Mouse (Mus musculus) neural tube, embryonic 13.5 days (tissue): ENCODE measurements around the gene Olfr523. TPM values are rescaled to one million over a fixed set of nuclear protein-coding genes. Genes with fewer than 3 reads are reported as not detected.

Experiments
- ATAC-seq: fragments of 200-750 bp; cut with Nextera tagmentation; 2 replicates; pipeline ENCODE4 v1.8.0; 2017; ENCODE audit warnings: low read depth, mild to moderate bottlenecking, moderate TSS enrichment, moderate library complexity
- H3K27ac ChIP-seq: fragments of 300-500 bp; sonication (generic); replicated peaks from 2 replicates; pipeline ENCODE4 v1.5.1; 2015; ENCODE audit warnings: moderate library complexity, mild to moderate bottlenecking, inconsistent platforms
- H3K27me3 ChIP-seq: fragments of 300-500 bp; sonication (generic); 2 replicates; pipeline ENCODE4 v1.6.1; 2015; ENCODE audit warnings: mild to moderate bottlenecking, inconsistent platforms
- H3K36me3 ChIP-seq: fragments of 300-500 bp; sonication (generic); 2 replicates; pipeline ENCODE4 v1.6.1; 2015; ENCODE audit warnings: mild to moderate bottlenecking, inconsistent platforms
- H3K4me1 ChIP-seq: fragments of 300-500 bp; sonication (generic); replicated peaks from 2 replicates; pipeline ENCODE4 v1.6.1; 2015; ENCODE audit warnings: inconsistent platforms
- H3K4me2 ChIP-seq: fragments of 300-500 bp; sonication (generic); 2 replicates; pipeline ENCODE4 v1.6.1; 2015; ENCODE audit warnings: inconsistent platforms, mild to moderate bottlenecking, moderate library complexity
- H3K4me3 ChIP-seq: fragments of 300-500 bp; sonication (generic); 2 replicates; pipeline ENCODE4 v1.5.1; 2015; ENCODE audit warnings: mild to moderate bottlenecking, inconsistent platforms
- H3K9ac ChIP-seq: fragments of 300-500 bp; sonication (generic); 2 replicates; pipeline ENCODE4 v1.6.1; 2015; ENCODE audit warnings: moderate library complexity, mild to moderate bottlenecking, inconsistent platforms
- H3K9me3 ChIP-seq: fragments of 300-500 bp; sonication (generic); 2 replicates; pipeline ENCODE4 v1.6.1; 2016; ENCODE audit warnings: inconsistent platforms
- WGBS: fragments of 180-500 bp; shearing (Covaris S2); methylation state at CpG from one replicate; pipeline ENCODE4 v1.1.7; 2015; 5-methylcytosine and 5-hydroxymethylcytosine counted together
- polyA plus RNA-seq: library from polyadenylated mRNA; unstranded; fragments of >200 nt; fragmentation: Nextera tagmentation; extraction: Ambion mirVana; gene quantifications from 2 replicates; pipeline ENCODE4 v1.2.1, GENCODE M21; 2015

Olfr523 gene
- polyA plus RNA-seq, 1 experiment from 2014 or later: not detected

- Histone ChIP-seq H3K4me3 (no peak overlapping the region), H3K4me1 (no peaks in the 10 kb centered on the region), H3K27ac (no peak overlapping the region), H3K9ac (no peak overlapping the region), H3K4me2 (no peak overlapping the region), H3K9me3 (no peaks in the 10 kb centered on the region), H3K36me3 (no peaks in the 10 kb centered on the region), H3K27me3 (no peaks in the 10 kb centered on the region)
- WGBS: 82% methylated on average over 8 of the region's 8 CpGs
- no peak for ATAC-seq
Observed at GRCm38 (mm10) chr7:140208153-140208552, 35.1 kb downstream of the Olfr523 start.

- no peaks in the 10 kb centered on the region for H3K27me3 ChIP-seq
- WGBS: 87% methylated on average over 3 of the region's 3 CpGs
- no peaks in the 10 kb centered on the region for H3K9me3 ChIP-seq
- no peak overlapping the region for H3K4me3 ChIP-seq
- H3K27ac ChIP-seq: no peak overlapping the region
- H3K4me2 ChIP-seq: no peak overlapping the region
- H3K4me1 ChIP-seq: no peaks in the 10 kb centered on the region
- no peak for ATAC-seq
- no peaks in the 10 kb centered on the region for H3K36me3 ChIP-seq
- no peak overlapping the region for H3K9ac ChIP-seq
Observed at GRCm38 (mm10) chr7:140208677-140209076, 35.7 kb downstream of the Olfr523 start.

- Histone ChIP-seq H3K4me3 (no peak overlapping the region), H3K4me2 (no peak overlapping the region), H3K4me1 (no peaks in the 10 kb centered on the region), H3K36me3 (no peaks in the 10 kb centered on the region), H3K27me3 (no peaks in the 10 kb centered on the region), H3K9ac (no peak overlapping the region), H3K27ac (no peak overlapping the region), H3K9me3 (no peaks in the 10 kb centered on the region)
- 87% methylated on average over 5 of the region's 5 CpGs for WGBS
- ATAC-seq: no peak
Observed at GRCm38 (mm10) chr7:140213841-140214240, 40.8 kb downstream of the Olfr523 start.

GRCm38 (mm10) chr7:140217967-140218366 lies 45.0 kb downstream of the Olfr523 start, which contains the start of gene Cd163l1:
Gene Cd163l1 (plus strand): TSS chr7:140218267.
- ATAC-seq: no peak

GRCm38 (mm10) chr7:140219268-140219667 lies 46.3 kb downstream of the Olfr523 start:
- Histone ChIP-seq H3K4me1 (no peaks in the 10 kb centered on the region), H3K4me2 (no peak overlapping the region), H3K9ac (no peak overlapping the region), H3K4me3 (no peak overlapping the region), H3K9me3 (no peaks in the 10 kb centered on the region), H3K27me3 (no peaks in the 10 kb centered on the region), H3K36me3 (no peaks in the 10 kb centered on the region), H3K27ac (no peak overlapping the region)
- 20% methylated on average over 1 of the region's 1 CpGs for WGBS
- no peak for ATAC-seq

More at GRCm38 (mm10) chr7:140217967-140218366, 45.0 kb downstream of the Olfr523 start, which contains the start of gene Cd163l1:
- H3K9me3 ChIP-seq: no peaks in the 10 kb centered on the region
- H3K4me2 ChIP-seq: no peak within 1 kb of the TSS
- no peak within 1 kb of the TSS for H3K9ac ChIP-seq
- H3K4me1 ChIP-seq: no peaks in the 10 kb centered on the region
- H3K27me3 ChIP-seq: no peaks in the 10 kb centered on the region
- no peak within 1 kb of the TSS for H3K4me3 ChIP-seq
- no peaks in the 10 kb centered on the region for H3K36me3 ChIP-seq
- no peak within 1 kb of the TSS for H3K27ac ChIP-seq
- 92% methylated on average over 2 of the region's 2 CpGs for WGBS

- no peaks in the 10 kb centered on the region for H3K9me3 ChIP-seq
- no peak overlapping the region for H3K9ac ChIP-seq
- H3K4me2 ChIP-seq: no peak overlapping the region
- H3K36me3 ChIP-seq: no peaks in the 10 kb centered on the region
- H3K4me3 ChIP-seq: no peak overlapping the region
- H3K27ac ChIP-seq: no peak overlapping the region
- no peaks in the 10 kb centered on the region for H3K27me3 ChIP-seq
- ATAC-seq: no peak
- WGBS: 82% methylated on average over 4 of the region's 4 CpGs
- no peaks in the 10 kb centered on the region for H3K4me1 ChIP-seq
Observed at GRCm38 (mm10) chr7:140220375-140220774, 47.4 kb downstream of the Olfr523 start.

- no peak overlapping the region for H3K4me2 ChIP-seq
- no peak for ATAC-seq
- no peaks in the 10 kb centered on the region for H3K4me1 ChIP-seq
- H3K36me3 ChIP-seq: no peaks in the 10 kb centered on the region
- H3K9ac ChIP-seq: no peak overlapping the region
- WGBS: 86% methylated on average over 13 of the region's 13 CpGs
- H3K27me3 ChIP-seq: no peaks in the 10 kb centered on the region
- H3K27ac ChIP-seq: no peak overlapping the region
- H3K4me3 ChIP-seq: no peak overlapping the region
- no peaks in the 10 kb centered on the region for H3K9me3 ChIP-seq
Observed at GRCm38 (mm10) chr7:140224209-140224608, 51.2 kb downstream of the Olfr523 start.

Other genes with a start within 250 kb of the Olfr523 start
- not detected in 2 replicates for gene Utf1, start 229.4 kb upstream of the Olfr523 start, polyA plus RNA-seq
- 0.68 and 0.71 TPM in 2 replicates for gene 6430531B16Rik, start 194.5 kb upstream of the Olfr523 start, polyA plus RNA-seq
- gene Adam8, start 180.7 kb upstream of the Olfr523 start, polyA plus RNA-seq: 3.3 and 3.4 TPM in 2 replicates
- 50.7 and 55.5 TPM in 2 replicates for gene Zfp511, start 136.8 kb upstream of the Olfr523 start, polyA plus RNA-seq
- 51.4 and 51.7 TPM in 2 replicates for gene Tubgcp2, start 136.5 kb upstream of the Olfr523 start, polyA plus RNA-seq
- gene Msx3, start 124.1 kb upstream of the Olfr523 start, polyA plus RNA-seq: 18.1 and 23.3 TPM in 2 replicates
- 95.9 and 99.9 TPM in 2 replicates for gene Caly, start 90.7 kb upstream of the Olfr523 start, polyA plus RNA-seq
- gene Prap1, start 79.8 kb upstream of the Olfr523 start, polyA plus RNA-seq: not detected in 2 replicates
- 24.8 and 33.0 TPM in 2 replicates for gene Fuom, start 70.8 kb upstream of the Olfr523 start, polyA plus RNA-seq
- 9.7 and 11.4 TPM in 2 replicates for gene Paox, start 57.4 kb upstream of the Olfr523 start, polyA plus RNA-seq
- 125 and 132 TPM in 2 replicates for gene Echs1, start 56.7 kb upstream of the Olfr523 start, polyA plus RNA-seq
- gene Mtg1, start 35.7 kb upstream of the Olfr523 start, polyA plus RNA-seq: 28.2 and 31.7 TPM in 2 replicates
- gene Sprn, start 18.3 kb upstream of the Olfr523 start, polyA plus RNA-seq: 9.4 and 13.1 TPM in 2 replicates
- gene Olfr522, start 8.5 kb upstream of the Olfr523 start, polyA plus RNA-seq: not detected in 2 replicates
- not detected in 2 replicates for gene Olfr524, start 32.7 kb downstream of the Olfr523 start, polyA plus RNA-seq
- not detected in 2 replicates for gene Cd163l1, start 45.0 kb downstream of the Olfr523 start, polyA plus RNA-seq
- not detected in 2 replicates for gene 5830411N06Rik, start 74.1 kb downstream of the Olfr523 start, polyA plus RNA-seq
- gene Olfr525, start 147.6 kb downstream of the Olfr523 start, polyA plus RNA-seq: not detected in 2 replicates
- gene Olfr527, start 160.8 kb downstream of the Olfr523 start, polyA plus RNA-seq: not detected in 2 replicates
- not detected in 2 replicates for gene Olfr60, start 188.5 kb downstream of the Olfr523 start, polyA plus RNA-seq
- not detected in 2 replicates for gene Olfr530, start 203.1 kb downstream of the Olfr523 start, polyA plus RNA-seq
- not detected in 2 replicates for gene Olfr531, start 229.7 kb downstream of the Olfr523 start, polyA plus RNA-seq
- gene Olfr532, start 248.4 kb downstream of the Olfr523 start, polyA plus RNA-seq: not detected in 2 replicates